Mouse (Mus musculus) neural tube, embryonic 13.5 days (tissue): ENCODE results near the gene Nt5dc1. TPM values are rescaled to one million over a fixed set of nuclear protein-coding genes. Genes with fewer than 3 reads are reported as not detected.

ENCODE experiments used
- ATAC-seq: fragments of 200-750 bp; cut with Nextera tagmentation; 2 replicates; pipeline ENCODE4 v1.8.0; 2017; ENCODE audit warnings: low read depth, mild to moderate bottlenecking, moderate TSS enrichment, moderate library complexity
- H3K27ac ChIP-seq: fragments of 300-500 bp; sonication (generic); replicated peaks from 2 replicates; pipeline ENCODE4 v1.5.1; 2015; ENCODE audit warnings: moderate library complexity, mild to moderate bottlenecking, inconsistent platforms
- H3K27me3 ChIP-seq: fragments of 300-500 bp; sonication (generic); 2 replicates; pipeline ENCODE4 v1.6.1; 2015; ENCODE audit warnings: mild to moderate bottlenecking, inconsistent platforms
- H3K36me3 ChIP-seq: fragments of 300-500 bp; sonication (generic); 2 replicates; pipeline ENCODE4 v1.6.1; 2015; ENCODE audit warnings: mild to moderate bottlenecking, inconsistent platforms
- H3K4me1 ChIP-seq: fragments of 300-500 bp; sonication (generic); replicated peaks from 2 replicates; pipeline ENCODE4 v1.6.1; 2015; ENCODE audit warnings: inconsistent platforms
- H3K4me2 ChIP-seq: fragments of 300-500 bp; sonication (generic); 2 replicates; pipeline ENCODE4 v1.6.1; 2015; ENCODE audit warnings: inconsistent platforms, mild to moderate bottlenecking, moderate library complexity
- H3K4me3 ChIP-seq: fragments of 300-500 bp; sonication (generic); 2 replicates; pipeline ENCODE4 v1.5.1; 2015; ENCODE audit warnings: mild to moderate bottlenecking, inconsistent platforms
- H3K9ac ChIP-seq: fragments of 300-500 bp; sonication (generic); 2 replicates; pipeline ENCODE4 v1.6.1; 2015; ENCODE audit warnings: moderate library complexity, mild to moderate bottlenecking, inconsistent platforms
- H3K9me3 ChIP-seq: fragments of 300-500 bp; sonication (generic); 2 replicates; pipeline ENCODE4 v1.6.1; 2016; ENCODE audit warnings: inconsistent platforms
- WGBS: fragments of 180-500 bp; shearing (Covaris S2); methylation state at CpG from one replicate; pipeline ENCODE4 v1.1.7; 2015; 5-methylcytosine and 5-hydroxymethylcytosine counted together
- polyA plus RNA-seq: library from polyadenylated mRNA; unstranded; fragments of >200 nt; fragmentation: Nextera tagmentation; extraction: Ambion mirVana; gene quantifications from 2 replicates; pipeline ENCODE4 v1.2.1, GENCODE M21; 2015

The Nt5dc1 gene
- polyA plus RNA-seq, 1 experiment from 2014 or later, result 3.4 TPM

DNA sequence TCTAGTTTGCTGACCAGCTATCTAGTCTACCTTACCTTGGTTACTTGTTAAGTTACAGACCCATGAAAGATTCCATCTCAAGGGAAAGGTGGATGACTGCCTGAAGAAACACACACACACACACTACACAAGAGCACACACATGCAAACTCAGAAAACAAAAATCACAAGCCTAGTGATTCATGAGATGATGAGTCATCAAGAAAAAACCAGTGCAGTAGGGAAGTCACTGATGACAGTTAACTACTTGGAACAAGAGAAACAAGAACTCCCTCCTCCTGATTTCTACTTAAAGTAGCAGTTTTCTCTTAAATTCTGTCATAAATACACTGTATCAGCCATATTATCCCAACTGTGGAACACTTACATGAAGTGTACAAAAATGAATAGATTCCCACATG lies 111.3 kb downstream of the Nt5dc1 start:
- no peaks in the 10 kb centered on the region for H3K27me3 ChIP-seq
- H3K4me3 ChIP-seq, result no peak overlapping the region
- peaks cover 12% of the 10 kb centered on the region for H3K36me3 ChIP-seq
- ATAC-seq, result no peak
- no peak overlapping the region for H3K9ac ChIP-seq
- no peak overlapping the region for H3K4me2 ChIP-seq
- no peak overlapping the region for H3K27ac ChIP-seq
- no peaks in the 10 kb centered on the region for H3K9me3 ChIP-seq
- H3K4me1 ChIP-seq, result peaks cover 13% of the 10 kb centered on the region

DNA sequence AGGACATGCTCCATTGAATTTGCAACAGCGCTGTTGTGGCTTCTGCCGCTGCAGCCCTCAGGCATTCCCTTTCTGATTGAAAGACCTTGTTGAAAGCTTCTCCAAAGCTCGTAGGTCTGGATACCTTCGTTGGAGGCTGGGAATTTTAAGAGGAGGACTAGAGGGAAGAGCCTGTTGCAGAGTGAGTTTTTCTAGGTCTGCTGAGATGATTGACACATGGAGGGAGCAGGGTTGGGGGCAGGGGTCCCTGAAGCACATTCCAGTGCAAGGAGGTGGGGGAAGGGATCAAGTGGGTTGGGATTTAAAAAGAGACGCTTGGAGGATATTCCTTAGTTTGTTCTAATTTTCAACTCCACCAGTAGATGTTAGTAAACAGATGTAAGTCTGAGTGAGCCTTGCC lies 118.0 kb downstream of the Nt5dc1 start:
- peaks cover 56% of the 10 kb centered on the region for H3K4me1 ChIP-seq
- H3K4me3 ChIP-seq, result peak overlapping the region; percentile 83
- H3K4me2 ChIP-seq, result peak overlapping the region; percentile 99
- peak overlapping the region; percentile 69 for H3K27ac ChIP-seq
- peak overlapping the region; percentile 97 for H3K9ac ChIP-seq
- ATAC-seq, result no peak
- peaks cover 12% of the 10 kb centered on the region for H3K36me3 ChIP-seq
- H3K9me3 ChIP-seq, result no peaks in the 10 kb centered on the region
- H3K27me3 ChIP-seq, result no peaks in the 10 kb centered on the region
- 14% methylated on average over 5 of the region's 5 CpGs for WGBS

- ATAC-seq, result no peak; the same call in 1 of the 2 replicates
- Histone ChIP-seq H3K4me1 (peaks cover 54% of the 10 kb centered on the region), H3K9me3 (no peaks in the 10 kb centered on the region), H3K4me3 (peak overlapping the region; percentile 83), H3K9ac (peak overlapping the region; percentile 97), H3K4me2 (peak overlapping the region; percentile 99), H3K27me3 (no peaks in the 10 kb centered on the region), H3K36me3 (peaks cover 10% of the 10 kb centered on the region), H3K27ac (peak overlapping the region; percentile 99)
- 44% methylated on average over 25 of the region's 25 CpGs for WGBS
These were observed 120.2 kb downstream of the Nt5dc1 start for GRCm38 (mm10) chr10:34297980-34298753.

DNA sequence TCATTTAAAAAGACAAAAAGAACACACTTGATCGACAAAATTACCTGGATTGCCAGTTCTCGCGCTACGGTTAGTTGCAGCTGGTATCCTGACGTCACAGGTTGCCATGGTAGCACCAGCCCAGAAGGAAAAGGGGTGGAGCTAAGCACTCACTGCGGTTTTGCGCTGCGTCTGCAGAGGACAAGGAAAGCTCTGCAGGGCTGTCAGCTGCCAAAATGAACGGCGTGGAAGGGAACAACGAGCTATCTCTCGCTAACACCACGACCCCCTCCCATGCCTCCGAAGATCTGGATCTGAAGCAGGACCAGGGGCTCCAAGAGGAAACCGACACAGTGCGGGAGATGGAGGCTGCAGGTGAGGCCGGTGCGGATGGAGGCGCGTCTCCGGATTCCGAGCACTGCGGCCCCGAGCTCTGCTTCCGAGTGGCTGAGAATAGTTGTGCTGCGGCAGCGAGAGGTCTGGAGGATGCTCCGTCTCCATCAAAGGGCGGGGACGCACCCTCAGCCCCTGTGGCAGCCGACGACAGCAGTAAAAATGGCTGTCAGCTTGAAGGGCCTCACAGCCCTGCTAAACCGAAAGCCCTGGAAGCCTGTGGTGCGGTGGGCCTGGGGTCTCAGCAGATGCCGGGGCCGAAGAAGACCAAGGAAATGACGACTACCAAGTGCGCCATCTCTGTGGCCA lies 120.9 kb downstream of the Nt5dc1 start, which contains the start of gene Tspyl4:
Tspyl4 (plus strand) TSS at position 144 of the 681 bp plus-strand sequence.
- ATAC-seq, result peak; percentile 99
- H3K4me3 ChIP-seq, result peak within 1 kb of the TSS; percentile 83
- H3K36me3 ChIP-seq, result peaks cover 3% of the 10 kb centered on the region; the same call in 1 of the 2 replicates
- H3K9ac ChIP-seq, result peak within 1 kb of the TSS; percentile 97
- H3K27me3 ChIP-seq, result no peaks in the 10 kb centered on the region
- peak within 1 kb of the TSS; percentile 99 for H3K27ac ChIP-seq
- no peaks in the 10 kb centered on the region for H3K9me3 ChIP-seq
- peaks cover 46% of the 10 kb centered on the region for H3K4me1 ChIP-seq
- H3K4me2 ChIP-seq, result peak within 1 kb of the TSS; percentile 99
- WGBS, result under 1% methylated on average over 38 of the region's 38 CpGs

GRCm38 (mm10) chr10:34296911-34297298 lies 121.4 kb downstream of the Nt5dc1 start:
- Histone ChIP-seq H3K4me3 (peak overlapping the region; percentile 83), H3K9me3 (no peaks in the 10 kb centered on the region), H3K36me3 (no peaks in the 10 kb centered on the region), H3K9ac (peak overlapping the region; percentile 74), H3K27ac (peak overlapping the region; percentile 99), H3K4me1 (peaks cover 42% of the 10 kb centered on the region), H3K27me3 (no peaks in the 10 kb centered on the region), H3K4me2 (peak overlapping the region; percentile 99)
- WGBS, result 5% methylated on average over 13 of the region's 13 CpGs
- ATAC-seq, result peak; percentile 17; the same call in 1 of the 2 replicates

- Histone ChIP-seq H3K9me3 (no peaks in the 10 kb centered on the region), H3K4me2 (peak overlapping the region; percentile 92), H3K9ac (peak overlapping the region; percentile 97), H3K36me3 (peaks cover 13% of the 10 kb centered on the region), H3K27ac (peak overlapping the region; percentile 89), H3K4me1 (peaks cover 28% of the 10 kb centered on the region), H3K27me3 (no peaks in the 10 kb centered on the region), H3K4me3 (peak overlapping the region; percentile 94)
- 5% methylated on average over 47 of the region's 47 CpGs for WGBS
- peak; percentile 32 for ATAC-seq
These were observed 135.7 kb downstream of the Nt5dc1 start for GRCm38 (mm10) chr10:34282420-34283238.

DNA sequence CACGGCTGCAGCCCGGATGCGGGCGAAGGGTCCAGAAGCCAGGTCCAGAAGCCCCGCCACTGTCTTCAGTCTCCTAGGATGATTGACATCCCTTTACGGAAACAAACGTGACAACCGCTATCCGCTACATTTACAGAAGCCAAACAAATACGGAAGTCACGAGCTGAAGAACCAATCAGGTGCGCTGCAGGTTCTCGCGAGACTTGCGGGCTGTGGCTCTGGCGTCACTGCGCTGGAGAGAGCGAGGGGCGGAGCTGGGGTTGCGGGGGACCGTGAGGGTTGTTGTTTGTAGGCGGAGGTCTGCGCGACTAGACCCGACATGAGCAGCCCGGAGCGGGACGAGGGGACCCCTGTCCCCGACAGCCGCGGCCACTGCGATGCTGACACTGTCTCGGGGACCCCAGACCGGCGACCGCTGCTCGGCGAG lies 136.4 kb downstream of the Nt5dc1 start, which contains the start of gene Tspyl1:
Tspyl1 (plus strand) TSS at position 229 of the 427 bp plus-strand sequence.
- Histone ChIP-seq H3K9me3 (no peaks in the 10 kb centered on the region), H3K4me2 (peak within 1 kb of the TSS; percentile 92), H3K4me3 (peak within 1 kb of the TSS; percentile 94), H3K36me3 (peaks cover 7% of the 10 kb centered on the region), H3K9ac (peak within 1 kb of the TSS; percentile 97), H3K27ac (peak within 1 kb of the TSS; percentile 92), H3K27me3 (no peaks in the 10 kb centered on the region), H3K4me1 (peaks cover 28% of the 10 kb centered on the region)
- WGBS, result under 1% methylated on average over 38 of the region's 38 CpGs
- peak; percentile 98 for ATAC-seq

DNA sequence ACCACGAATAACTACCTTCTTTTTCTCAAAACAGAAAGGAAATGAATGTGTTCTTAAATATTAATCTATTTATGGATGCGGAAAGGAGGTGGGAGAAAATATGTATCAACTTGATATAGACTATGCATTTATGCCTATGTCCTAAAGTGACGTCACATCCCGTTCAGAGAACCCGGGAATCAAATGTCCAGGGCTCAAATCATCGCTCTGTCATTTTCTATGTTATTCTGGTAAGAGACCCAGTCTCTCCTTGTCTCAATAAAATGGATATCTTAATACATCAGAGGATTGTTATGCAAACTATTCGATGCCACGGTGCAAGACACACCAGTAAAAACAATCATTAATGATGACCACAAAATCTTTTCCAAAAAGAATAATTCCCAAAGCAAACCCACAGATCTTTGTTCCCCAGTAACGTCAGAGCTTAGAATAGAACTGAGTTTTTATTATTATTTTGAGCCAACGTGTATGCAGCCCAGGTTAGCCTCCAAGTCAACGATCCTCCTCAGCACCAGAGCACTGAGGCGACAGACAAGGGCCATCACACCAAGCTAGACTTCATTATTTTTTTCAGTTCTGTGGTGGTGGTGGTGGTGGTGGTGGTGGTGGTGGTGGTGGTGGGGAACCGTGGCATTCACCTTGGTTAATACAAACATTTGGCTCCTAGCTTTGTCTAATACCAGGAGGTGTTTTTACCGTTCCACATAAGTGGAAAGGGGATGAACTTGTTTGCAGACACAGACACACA lies 137.0 kb downstream of the Nt5dc1 start:
- Histone ChIP-seq H3K9me3 (no peaks in the 10 kb centered on the region), H3K4me3 (peak overlapping the region; percentile 94), H3K4me2 (peak overlapping the region; percentile 92), H3K27me3 (no peaks in the 10 kb centered on the region), H3K9ac (peak overlapping the region; percentile 77), H3K27ac (peak overlapping the region; percentile 92), H3K4me1 (peaks cover 28% of the 10 kb centered on the region), H3K36me3 (0 out of 2 replicates have a peak, but pooled peaks cover 6% of the 10 kb centered on the region)
- 17% methylated on average over 14 of the region's 14 CpGs for WGBS
- ATAC-seq, result peak; percentile 16

DNA sequence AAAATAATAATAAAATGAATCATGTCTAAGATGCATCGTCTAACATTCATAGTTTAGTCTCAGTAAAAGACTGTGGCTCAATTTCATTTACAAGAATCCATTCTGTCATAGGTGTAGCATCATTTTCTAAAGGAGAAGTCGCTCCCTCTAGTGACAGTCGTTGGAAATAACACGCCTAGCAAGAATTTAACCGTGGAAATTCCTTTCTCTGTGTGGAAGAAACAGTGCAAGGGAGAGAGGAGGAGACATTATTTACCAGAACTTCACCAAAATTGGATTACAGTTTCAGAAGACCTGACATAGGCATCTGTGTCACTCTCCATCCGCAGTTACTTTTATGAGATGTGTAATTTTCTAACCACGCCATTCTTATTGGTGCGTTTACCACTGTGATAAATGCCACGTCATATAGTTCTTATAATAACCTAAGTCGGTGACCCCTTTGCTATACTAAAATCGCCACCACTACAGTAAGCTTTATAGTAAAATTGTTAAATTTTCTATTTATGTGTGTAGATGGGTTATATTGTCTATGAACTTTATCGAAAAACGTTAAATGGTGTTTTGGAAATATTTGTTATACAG lies 137.7 kb downstream of the Nt5dc1 start:
- H3K36me3 ChIP-seq, result 0 out of 2 replicates have a peak, but pooled peaks cover 6% of the 10 kb centered on the region
- H3K4me2 ChIP-seq, result peak overlapping the region; percentile 92
- H3K9ac ChIP-seq, result peak overlapping the region; percentile 59
- WGBS, result 27% methylated on average over 13 of the region's 13 CpGs
- H3K27me3 ChIP-seq, result no peaks in the 10 kb centered on the region
- H3K4me1 ChIP-seq, result peaks cover 28% of the 10 kb centered on the region
- no peak for ATAC-seq
- peak overlapping the region; percentile 50; the same call in 1 of the 2 replicates for H3K27ac ChIP-seq
- H3K9me3 ChIP-seq, result no peaks in the 10 kb centered on the region
- H3K4me3 ChIP-seq, result peak overlapping the region; percentile 29

GRCm38 (mm10) chr10:34271681-34272080 lies 146.7 kb downstream of the Nt5dc1 start:
- no peak overlapping the region for H3K9ac ChIP-seq
- 55% methylated on average over 7 of the region's 7 CpGs for WGBS
- H3K27ac ChIP-seq, result no peak overlapping the region
- H3K4me2 ChIP-seq, result no peak overlapping the region
- no peak overlapping the region for H3K4me3 ChIP-seq
- H3K27me3 ChIP-seq, result no peaks in the 10 kb centered on the region
- ATAC-seq, result no peak
- H3K9me3 ChIP-seq, result no peaks in the 10 kb centered on the region
- no peaks in the 10 kb centered on the region for H3K36me3 ChIP-seq
- no peaks in the 10 kb centered on the region for H3K4me1 ChIP-seq
